Mouse (Mus musculus) hindbrain, postnatal 0 days (tissue): ENCODE measurements around the gene Trabd. TPM values are rescaled to one million over a fixed set of nuclear protein-coding genes. Genes with fewer than 3 reads are reported as not detected.

Experiments used
- ATAC-seq: fragments of 200-750 bp; cut with Nextera tagmentation; 2 replicates; pipeline ENCODE4 v1.8.0; 2017; ENCODE audit warnings: mild to moderate bottlenecking, moderate TSS enrichment, moderate library complexity
- DNase-seq: peaks from one replicate; pipeline ENCODE4 v3.0.0-alpha.2; 2015; ENCODE audit warnings: low spot score
- H3K27ac ChIP-seq: fragments of 300-500 bp; sonication (generic); 2 replicates; pipeline ENCODE4 v1.5.1; 2014; ENCODE audit warnings: mild to moderate bottlenecking
- H3K27me3 ChIP-seq: fragments of 300-500 bp; sonication (generic); 2 replicates; pipeline ENCODE4 v1.6.1; 2014; ENCODE audit warnings: low read length, mixed read lengths; ENCODE audit not compliant: insufficient read depth
- H3K36me3 ChIP-seq: fragments of 300-500 bp; sonication (generic); 2 replicates; pipeline ENCODE4 v1.6.1; 2014; ENCODE audit warnings: low read length, mixed read lengths; ENCODE audit not compliant: insufficient read depth
- H3K4me1 ChIP-seq: fragments of 300-500 bp; sonication (generic); 2 replicates; pipeline ENCODE4 v1.6.1; 2014; ENCODE audit warnings: antibody characterized with exemption, low read length, mixed read lengths; ENCODE audit not compliant: insufficient read depth
- H3K4me2 ChIP-seq: fragments of 300-500 bp; sonication (generic); 2 replicates; pipeline ENCODE4 v1.6.1; 2014; ENCODE audit warnings: low read depth, mild to moderate bottlenecking, low read length, moderate library complexity, mixed read lengths
- H3K4me3 ChIP-seq: fragments of 300-500 bp; sonication (generic); 2 replicates; pipeline ENCODE4 v1.5.1; 2014; ENCODE audit warnings: low read length
- H3K9ac ChIP-seq: fragments of 300-500 bp; sonication (generic); replicated peaks from 2 replicates; pipeline ENCODE4 v1.6.1; 2014; ENCODE audit warnings: mild to moderate bottlenecking, low read length, moderate library complexity, mixed read lengths
- H3K9me3 ChIP-seq: fragments of 300-500 bp; sonication (generic); 2 replicates; pipeline ENCODE4 v1.6.1; 2016; ENCODE audit warnings: low read length, mixed read lengths
- CTCF ChIP-seq: IDR thresholded peaks from 2 replicates; pipeline ENCODE4 v1.5.1; 2016; ENCODE audit warnings: antibody characterized with exemption, control low read depth, low read depth
- WGBS: fragments of 180-500 bp; shearing (Covaris S2); extraction: QIAGEN DNeasy Blood & Tissue Kit; methylation state at CpG from one replicate; pipeline ENCODE4 v1.1.7; 2014; 5-methylcytosine and 5-hydroxymethylcytosine counted together
- polyA plus RNA-seq: library from polyadenylated mRNA; unstranded; fragments of >200 nt; fragmentation: Nextera tagmentation; extraction: Ambion mirVana; gene quantifications from 2 replicates; pipeline ENCODE4 v1.2.1, GENCODE M21; 2015
- total RNA-seq: library from RNA; depleted of rRNA; stranded (reverse); fragments of >200 nt; gene quantifications from 2 replicates; pipeline ENCODE4 v1.2.3, GENCODE M21; 2014; rRNA removed

Gene Trabd
- 39.1 and 47.8 TPM in 2 replicates for total RNA-seq
- polyA plus RNA-seq, result 26.1 and 26.2 TPM in 2 replicates

DNA sequence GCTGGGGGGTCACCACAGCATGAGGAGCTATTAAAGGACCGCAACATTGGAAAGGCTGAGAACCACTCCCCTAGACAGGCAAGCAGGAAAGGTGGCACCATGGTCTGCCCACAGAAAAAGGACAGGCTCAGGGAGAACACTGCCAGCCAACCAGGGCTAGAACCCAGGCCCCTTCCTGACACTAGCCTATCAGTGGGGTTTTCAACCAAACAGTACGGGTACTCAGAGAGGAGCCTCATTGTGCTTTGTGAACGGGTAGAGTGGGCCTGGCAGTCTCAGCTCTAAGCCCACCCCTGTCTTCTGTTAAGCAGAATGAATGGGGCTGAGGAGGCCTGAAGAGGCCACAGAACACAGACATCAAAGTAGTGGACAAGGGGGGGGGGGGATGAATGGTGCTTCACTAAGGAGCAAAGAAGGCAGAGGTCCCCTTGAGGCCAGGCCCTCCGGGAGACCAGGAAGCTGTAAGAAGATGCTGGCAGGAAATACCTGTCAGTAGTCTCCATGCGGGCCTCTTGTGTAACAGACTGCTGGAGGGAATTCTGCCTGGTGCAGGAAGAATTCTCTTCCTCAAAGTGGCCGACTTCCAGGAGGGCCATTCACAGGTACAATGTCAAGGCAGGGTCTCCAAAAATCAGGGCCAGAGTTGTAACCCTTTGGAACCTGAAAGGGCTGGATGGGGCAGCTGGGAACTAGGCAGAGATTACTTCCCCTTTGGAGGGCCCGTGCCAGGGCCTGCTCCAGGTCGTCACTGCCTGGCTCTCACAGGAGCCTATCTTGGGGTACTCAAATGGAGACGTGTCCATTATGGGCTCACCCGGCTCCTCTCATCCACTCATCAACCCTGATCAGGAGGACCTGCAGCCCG is at the start of gene Trabd:
Gene Trabd, plus strand, starts transcription at position 512 of the 865 bp plus-strand sequence.
- WGBS, result 24% methylated on average over 11 of the region's 11 CpGs
- Histone ChIP-seq H3K4me3 (peak within 1 kb of the TSS; percentile 81), H3K4me2 (peak within 1 kb of the TSS; percentile 89), H3K36me3 (no peaks in the 10 kb centered on the region), H3K27ac (peak within 1 kb of the TSS; percentile 88), H3K4me1 (peaks cover 23% of the 10 kb centered on the region), H3K27me3 (no peaks in the 10 kb centered on the region), H3K9ac (peak within 1 kb of the TSS; percentile 91), H3K9me3 (no peaks in the 10 kb centered on the region)
- no peak for TF ChIP-seq CTCF
- DNase-seq, result peak; percentile 36
- peak; percentile 15; the same call in 1 of the 2 replicates for ATAC-seq

DNA sequence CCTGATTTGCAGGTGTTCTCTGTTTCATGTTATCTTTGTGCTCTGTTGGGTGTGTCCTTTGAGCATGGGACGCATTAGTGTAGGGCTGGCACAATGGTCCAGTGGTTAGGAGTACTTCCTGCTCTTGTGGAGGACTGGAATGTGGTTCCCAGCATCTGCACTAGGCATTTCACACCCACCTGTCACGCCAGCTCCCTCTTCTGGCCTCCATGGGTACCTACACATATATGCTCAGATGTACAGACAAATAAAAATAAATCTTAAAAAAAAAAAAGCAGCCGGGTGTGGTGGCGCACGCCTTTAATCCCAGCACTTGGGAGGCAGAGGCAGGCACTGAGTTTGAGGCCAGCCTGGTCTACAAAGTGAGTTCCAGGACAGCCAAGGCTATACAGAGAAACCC is 30.5 kb upstream of the Trabd start:
- Histone ChIP-seq H3K9ac (no peak overlapping the region), H3K36me3 (no peaks in the 10 kb centered on the region), H3K27ac (no peak overlapping the region), H3K4me3 (no peak overlapping the region), H3K4me2 (no peak overlapping the region), H3K27me3 (no peaks in the 10 kb centered on the region), H3K4me1 (no peaks in the 10 kb centered on the region), H3K9me3 (peaks cover 3% of the 10 kb centered on the region; the same call in 1 of the 2 replicates)
- ATAC-seq (no peak), DNase-seq (no peak)
- TF ChIP-seq CTCF, result no peak
- 72% methylated on average over 5 of the region's 5 CpGs for WGBS

DNA sequence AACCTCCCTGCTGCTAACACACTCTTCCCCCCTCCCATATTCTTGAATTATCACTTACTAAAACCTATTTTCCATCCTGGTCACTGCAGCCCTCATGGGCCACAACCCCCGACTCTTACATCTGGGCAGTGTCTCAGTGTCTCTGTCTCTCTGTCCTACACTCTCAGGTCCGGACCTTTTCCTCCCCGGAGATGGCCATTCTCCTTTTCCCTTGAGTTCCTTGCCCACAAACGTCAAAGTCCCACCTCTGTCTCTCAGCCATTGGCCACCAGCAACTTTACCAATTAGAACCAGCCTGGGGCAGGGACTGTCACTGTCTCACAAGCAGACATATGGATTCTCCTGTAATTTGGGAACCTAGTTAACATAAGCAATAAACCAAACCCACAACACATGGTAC is 28.6 kb upstream of the Trabd start:
- Histone ChIP-seq H3K4me1 (no peaks in the 10 kb centered on the region), H3K27ac (no peak overlapping the region), H3K4me3 (no peak overlapping the region), H3K27me3 (no peaks in the 10 kb centered on the region), H3K9me3 (peaks cover 3% of the 10 kb centered on the region; the same call in 1 of the 2 replicates), H3K9ac (no peak overlapping the region), H3K36me3 (no peaks in the 10 kb centered on the region), H3K4me2 (no peak overlapping the region)
- 81% methylated on average over 4 of the region's 4 CpGs for WGBS
- DNase-seq (no peak), ATAC-seq (no peak)
- no peak for TF ChIP-seq CTCF

DNA sequence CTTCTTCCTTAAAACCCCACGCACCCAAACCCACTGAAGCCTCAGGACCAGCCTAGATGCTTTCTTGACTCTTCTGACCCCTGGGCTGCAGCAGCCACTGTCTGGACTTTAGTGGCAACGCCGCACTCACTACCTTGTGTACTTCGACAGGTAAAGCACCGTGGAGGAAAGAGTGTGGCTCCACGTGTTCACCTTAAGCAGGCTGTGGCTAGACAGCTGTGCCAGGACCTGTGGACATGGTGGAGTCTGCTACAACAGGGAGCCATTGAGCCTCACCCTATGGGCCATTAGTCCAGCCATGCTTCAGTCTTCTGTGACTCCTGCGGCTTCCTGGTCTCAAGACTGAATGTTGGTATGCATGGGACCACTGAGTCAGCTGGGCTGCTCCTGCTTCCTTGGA is 20.3 kb upstream of the Trabd start:
- H3K27ac ChIP-seq, result no peak overlapping the region
- no peak overlapping the region for H3K9ac ChIP-seq
- no peaks in the 10 kb centered on the region for H3K36me3 ChIP-seq
- H3K4me3 ChIP-seq, result no peak overlapping the region
- no peaks in the 10 kb centered on the region for H3K9me3 ChIP-seq
- ATAC-seq (no peak), DNase-seq (no peak)
- 90% methylated on average over 7 of the region's 7 CpGs for WGBS
- H3K4me1 ChIP-seq, result no peaks in the 10 kb centered on the region
- H3K27me3 ChIP-seq, result no peaks in the 10 kb centered on the region
- TF ChIP-seq CTCF, result no peak
- H3K4me2 ChIP-seq, result no peak overlapping the region

DNA sequence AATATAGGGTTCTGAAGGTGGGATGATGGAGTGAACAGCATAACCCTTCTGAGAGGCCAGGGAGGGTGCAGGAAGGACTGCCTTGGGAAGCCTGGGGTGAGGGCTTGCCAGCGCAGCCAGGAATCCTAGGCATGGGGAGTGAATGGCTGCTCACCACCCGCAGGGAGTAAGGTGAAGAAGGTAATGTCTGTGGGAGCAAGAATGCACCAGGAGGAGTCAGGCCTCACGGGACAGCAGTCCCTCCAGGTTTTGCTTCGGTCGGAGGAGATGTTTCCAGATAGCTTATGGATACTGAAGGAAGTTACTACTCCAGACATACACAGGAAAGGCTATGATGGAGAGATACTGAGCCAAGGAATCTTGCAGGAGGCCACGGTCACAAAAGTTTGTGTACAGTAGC is 16.2 kb upstream of the Trabd start:
- no peak for DNase-seq

DNA sequence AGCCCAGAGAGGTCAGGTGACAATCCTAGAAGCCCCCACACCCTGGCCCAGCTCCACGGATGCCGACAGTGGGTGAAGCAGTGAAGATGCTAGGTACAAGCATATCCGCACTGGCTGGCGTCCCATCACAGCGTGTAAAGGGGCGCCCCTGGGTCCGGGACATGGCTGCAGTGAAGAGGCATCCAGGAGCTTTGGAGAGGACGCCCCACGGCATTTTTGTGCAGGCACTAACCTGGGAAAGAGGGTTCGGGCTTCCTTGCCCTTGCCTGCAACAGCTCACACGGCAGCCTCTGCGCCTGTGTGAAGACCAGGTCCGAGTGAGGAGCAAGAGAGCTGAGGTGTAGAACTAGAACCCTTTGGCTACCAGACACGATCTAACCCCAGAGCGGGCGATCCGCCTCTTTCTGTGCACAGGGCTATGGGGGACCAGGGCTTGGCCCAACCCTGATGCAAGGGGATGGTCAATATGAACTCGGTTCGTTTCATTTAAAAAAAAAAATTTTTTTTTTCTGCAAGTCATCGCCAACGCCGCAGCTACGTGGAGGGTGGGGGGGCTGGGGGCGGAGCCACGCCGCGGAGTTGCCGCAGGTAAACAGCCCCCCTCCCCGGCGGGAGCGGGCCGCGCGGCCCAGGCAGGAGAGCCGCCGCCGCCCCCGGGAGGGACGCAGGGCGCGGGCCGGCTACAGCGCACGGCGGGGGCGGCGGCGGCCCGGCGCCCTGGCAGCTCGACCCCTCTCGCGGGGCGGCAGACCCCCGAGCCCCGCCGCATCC is 15.6 kb upstream of the Trabd start, which contains the start of gene Panx2:
Gene Panx2, plus strand, starts transcription at position 574 of the 771 bp plus-strand sequence.
- peaks cover 9% of the 10 kb centered on the region; the same call in 1 of the 2 replicates for H3K4me1 ChIP-seq
- H3K9me3 ChIP-seq, result no peaks in the 10 kb centered on the region
- no peak for TF ChIP-seq CTCF
- H3K9ac ChIP-seq, result peak within 1 kb of the TSS; percentile 78
- ATAC-seq (peak; percentile 64), DNase-seq (peak; percentile 69)
- H3K4me2 ChIP-seq, result peak within 1 kb of the TSS; percentile 85
- no peaks in the 10 kb centered on the region for H3K27me3 ChIP-seq
- H3K27ac ChIP-seq, result peak within 1 kb of the TSS; percentile 62
- peak within 1 kb of the TSS; percentile 67 for H3K4me3 ChIP-seq
- under 1% methylated on average over 52 of the region's 57 CpGs for WGBS
- no peaks in the 10 kb centered on the region for H3K36me3 ChIP-seq

More for the DNA sequence above, 16.2 kb upstream of the Trabd start:
- Histone ChIP-seq H3K9me3 (no peaks in the 10 kb centered on the region), H3K4me2 (peak overlapping the region; percentile 85), H3K27ac (peak overlapping the region; percentile 62), H3K36me3 (no peaks in the 10 kb centered on the region), H3K4me3 (peak overlapping the region; percentile 67), H3K27me3 (no peaks in the 10 kb centered on the region), H3K4me1 (peaks cover 9% of the 10 kb centered on the region; the same call in 1 of the 2 replicates), H3K9ac (peak overlapping the region; percentile 78; the same call in 1 of the 2 replicates)
- WGBS, result 28% methylated on average over 6 of the region's 6 CpGs
- TF ChIP-seq CTCF, result no peak
- ATAC-seq, result no peak
